Mouse (Mus musculus): ENCODE measurements at regions not wholly inside any gene's neighbourhood (a gene's known extent, or its start where the extent isn't known, plus 50 kb on each side); places are given as distances from the start of the nearest gene placed in this dataset.

- Histone ChIP-seq H3K4me3 (ENCODE audit: low read depth, low read length) (no peak overlapping the region), H3K27me3 (replicated peaks; ENCODE audit: control insufficient read depth, insufficient read depth, low read length) (no peaks in the 10 kb centered on the region), H3K36me3 (ENCODE audit: control insufficient read depth, insufficient read depth, low read length) (no peaks in the 10 kb centered on the region), H3K9ac (ENCODE audit: low read length) (no peak overlapping the region), H3K4me2 (ENCODE audit: low read length) (no peak overlapping the region), H3K4me1 (replicated peaks; ENCODE audit: control insufficient read depth, insufficient read depth, low read length) (no peaks in the 10 kb centered on the region), H3K9me3 (ENCODE audit: control insufficient read depth, low read length) (no peaks in the 10 kb centered on the region), H3K27ac (ENCODE audit: low read depth) (no peak overlapping the region)
- DNase-seq (ENCODE audit: low spot score), result no peak
- 68% methylated on average over 14 of the region's 14 CpGs for WGBS
- no peak for ATAC-seq (replicated peaks; ENCODE audit: low FRiP score, low TSS enrichment, low read depth)
Observed at GRCm38 (mm10) chr12:54405066-54405465, 201.4 kb upstream of the Egln3 start.

GRCm38 (mm10) chr12:54402591-54402990 lies 198.9 kb upstream of the Egln3 start:
- H3K4me2 ChIP-seq (ENCODE audit: low read length), result no peak overlapping the region
- no peaks in the 10 kb centered on the region for H3K4me1 ChIP-seq (replicated peaks; ENCODE audit: control insufficient read depth, insufficient read depth, low read length)
- H3K27ac ChIP-seq (ENCODE audit: low read depth), result no peak overlapping the region
- ATAC-seq (replicated peaks; ENCODE audit: low FRiP score, low TSS enrichment, low read depth) (no peak), DNase-seq (ENCODE audit: low spot score) (no peak)
- no peak overlapping the region for H3K9ac ChIP-seq (ENCODE audit: low read length)
- H3K36me3 ChIP-seq (ENCODE audit: control insufficient read depth, insufficient read depth, low read length), result no peaks in the 10 kb centered on the region
- no peaks in the 10 kb centered on the region for H3K9me3 ChIP-seq (ENCODE audit: control insufficient read depth, low read length)
- 87% methylated on average over 6 of the region's 6 CpGs for WGBS
- no peaks in the 10 kb centered on the region for H3K27me3 ChIP-seq (replicated peaks; ENCODE audit: control insufficient read depth, insufficient read depth, low read length)
- H3K4me3 ChIP-seq (ENCODE audit: low read depth, low read length), result no peak overlapping the region

- Histone ChIP-seq H3K4me2 (ENCODE audit: low read length) (no peak overlapping the region), H3K4me1 (replicated peaks; ENCODE audit: control insufficient read depth, insufficient read depth, low read length) (no peaks in the 10 kb centered on the region), H3K27ac (ENCODE audit: low read depth) (no peak overlapping the region), H3K9ac (ENCODE audit: low read length) (no peak overlapping the region), H3K4me3 (ENCODE audit: low read depth, low read length) (no peak overlapping the region), H3K36me3 (ENCODE audit: control insufficient read depth, insufficient read depth, low read length) (no peaks in the 10 kb centered on the region), H3K27me3 (replicated peaks; ENCODE audit: control insufficient read depth, insufficient read depth, low read length) (no peaks in the 10 kb centered on the region), H3K9me3 (ENCODE audit: control insufficient read depth, low read length) (no peaks in the 10 kb centered on the region)
- DNase-seq (ENCODE audit: low spot score) (no peak), ATAC-seq (replicated peaks; ENCODE audit: low FRiP score, low TSS enrichment, low read depth) (no peak)
- WGBS, result 54% methylated on average over 1 of the region's 1 CpGs
Observed at GRCm38 (mm10) chr12:54401665-54402064, 198.0 kb upstream of the Egln3 start.

GRCm38 (mm10) chr12:54400084-54400483 lies 196.4 kb upstream of the Egln3 start:
- Histone ChIP-seq H3K4me3 (ENCODE audit: low read depth, low read length) (no peak overlapping the region), H3K4me1 (replicated peaks; ENCODE audit: control insufficient read depth, insufficient read depth, low read length) (peaks cover 7% of the 10 kb centered on the region; the same call in 1 of the 2 replicates), H3K9me3 (ENCODE audit: control insufficient read depth, low read length) (no peaks in the 10 kb centered on the region), H3K36me3 (ENCODE audit: control insufficient read depth, insufficient read depth, low read length) (no peaks in the 10 kb centered on the region), H3K9ac (ENCODE audit: low read length) (no peak overlapping the region), H3K27ac (ENCODE audit: low read depth) (no peak overlapping the region), H3K27me3 (replicated peaks; ENCODE audit: control insufficient read depth, insufficient read depth, low read length) (no peaks in the 10 kb centered on the region), H3K4me2 (ENCODE audit: low read length) (no peak overlapping the region)
- 74% methylated on average over 5 of the region's 5 CpGs for WGBS
- no peak for ATAC-seq (replicated peaks; ENCODE audit: low FRiP score, low TSS enrichment, low read depth)
- no peak for DNase-seq (ENCODE audit: low spot score)

GRCm38 (mm10) chr12:54398080-54398479 lies 194.4 kb upstream of the Egln3 start:
- no peak overlapping the region for H3K4me2 ChIP-seq (ENCODE audit: low read length)
- H3K4me3 ChIP-seq (ENCODE audit: low read depth, low read length), result no peak overlapping the region
- H3K9ac ChIP-seq (ENCODE audit: low read length), result no peak overlapping the region
- no peaks in the 10 kb centered on the region for H3K9me3 ChIP-seq (ENCODE audit: control insufficient read depth, low read length)
- no peaks in the 10 kb centered on the region for H3K36me3 ChIP-seq (ENCODE audit: control insufficient read depth, insufficient read depth, low read length)
- WGBS, result 59% methylated on average over 6 of the region's 6 CpGs
- H3K27me3 ChIP-seq (replicated peaks; ENCODE audit: control insufficient read depth, insufficient read depth, low read length), result no peaks in the 10 kb centered on the region
- ATAC-seq (replicated peaks; ENCODE audit: low FRiP score, low TSS enrichment, low read depth) (no peak), DNase-seq (ENCODE audit: low spot score) (no peak)
- H3K4me1 ChIP-seq (replicated peaks; ENCODE audit: control insufficient read depth, insufficient read depth, low read length), result peaks cover 7% of the 10 kb centered on the region; the same call in 1 of the 2 replicates
- H3K27ac ChIP-seq (ENCODE audit: low read depth), result no peak overlapping the region

- Histone ChIP-seq H3K9ac (ENCODE audit: low read length) (no peak overlapping the region), H3K9me3 (ENCODE audit: control insufficient read depth, low read length) (no peaks in the 10 kb centered on the region), H3K4me3 (ENCODE audit: low read depth, low read length) (no peak overlapping the region), H3K4me1 (replicated peaks; ENCODE audit: control insufficient read depth, insufficient read depth, low read length) (peaks cover 7% of the 10 kb centered on the region; the same call in 1 of the 2 replicates), H3K27me3 (replicated peaks; ENCODE audit: control insufficient read depth, insufficient read depth, low read length) (no peaks in the 10 kb centered on the region), H3K4me2 (ENCODE audit: low read length) (no peak overlapping the region), H3K27ac (ENCODE audit: low read depth) (no peak overlapping the region), H3K36me3 (ENCODE audit: control insufficient read depth, insufficient read depth, low read length) (no peaks in the 10 kb centered on the region)
- ATAC-seq (replicated peaks; ENCODE audit: low FRiP score, low TSS enrichment, low read depth), result peak; percentile 36; the same call in 1 of the 2 replicates
- no peak for DNase-seq (ENCODE audit: low spot score)
Observed at GRCm38 (mm10) chr12:54396952-54397351, 193.3 kb upstream of the Egln3 start.

- no peak overlapping the region for H3K9ac ChIP-seq (ENCODE audit: low read length)
- H3K4me1 ChIP-seq (replicated peaks; ENCODE audit: control insufficient read depth, insufficient read depth, low read length), result peaks cover 7% of the 10 kb centered on the region; the same call in 1 of the 2 replicates
- no peaks in the 10 kb centered on the region for H3K36me3 ChIP-seq (ENCODE audit: control insufficient read depth, insufficient read depth, low read length)
- H3K27ac ChIP-seq (ENCODE audit: low read depth), result no peak overlapping the region
- H3K4me2 ChIP-seq (ENCODE audit: low read length), result no peak overlapping the region
- 53% methylated on average over 5 of the region's 5 CpGs for WGBS
- H3K27me3 ChIP-seq (replicated peaks; ENCODE audit: control insufficient read depth, insufficient read depth, low read length), result no peaks in the 10 kb centered on the region
- DNase-seq (ENCODE audit: low spot score), result no peak
- no peaks in the 10 kb centered on the region for H3K9me3 ChIP-seq (ENCODE audit: control insufficient read depth, low read length)
- ATAC-seq (replicated peaks; ENCODE audit: low FRiP score, low TSS enrichment, low read depth), result 0 out of 2 replicates have a peak, but pooled peaks have one; percentile 53
- H3K4me3 ChIP-seq (ENCODE audit: low read depth, low read length), result no peak overlapping the region
Observed at GRCm38 (mm10) chr12:54396341-54396740, 192.7 kb upstream of the Egln3 start.

- H3K9me3 ChIP-seq (ENCODE audit: control insufficient read depth, low read length), result no peaks in the 10 kb centered on the region
- WGBS, result 48% methylated on average over 4 of the region's 4 CpGs
- no peak overlapping the region for H3K4me2 ChIP-seq (ENCODE audit: low read length)
- no peaks in the 10 kb centered on the region for H3K36me3 ChIP-seq (ENCODE audit: control insufficient read depth, insufficient read depth, low read length)
- DNase-seq (ENCODE audit: low spot score), result no peak
- no peak overlapping the region for H3K27ac ChIP-seq (ENCODE audit: low read depth)
- no peak overlapping the region for H3K4me3 ChIP-seq (ENCODE audit: low read depth, low read length)
- no peak overlapping the region for H3K9ac ChIP-seq (ENCODE audit: low read length)
- H3K27me3 ChIP-seq (replicated peaks; ENCODE audit: control insufficient read depth, insufficient read depth, low read length), result no peaks in the 10 kb centered on the region
- ATAC-seq (replicated peaks; ENCODE audit: low FRiP score, low TSS enrichment, low read depth), result no peak
- H3K4me1 ChIP-seq (replicated peaks; ENCODE audit: control insufficient read depth, insufficient read depth, low read length), result peaks cover 12% of the 10 kb centered on the region
Observed at GRCm38 (mm10) chr12:54385401-54385800, 181.7 kb upstream of the Egln3 start.

GRCm38 (mm10) chr12:54384116-54384515 lies 180.5 kb upstream of the Egln3 start:
- H3K27ac ChIP-seq (ENCODE audit: low read depth), result no peak overlapping the region
- no peak overlapping the region for H3K4me3 ChIP-seq (ENCODE audit: low read depth, low read length)
- H3K4me1 ChIP-seq (replicated peaks; ENCODE audit: control insufficient read depth, insufficient read depth, low read length), result peaks cover 12% of the 10 kb centered on the region
- no peak for ATAC-seq (replicated peaks; ENCODE audit: low FRiP score, low TSS enrichment, low read depth)
- H3K36me3 ChIP-seq (ENCODE audit: control insufficient read depth, insufficient read depth, low read length), result no peaks in the 10 kb centered on the region
- H3K27me3 ChIP-seq (replicated peaks; ENCODE audit: control insufficient read depth, insufficient read depth, low read length), result no peaks in the 10 kb centered on the region
- H3K4me2 ChIP-seq (ENCODE audit: low read length), result no peak overlapping the region
- no peak overlapping the region for H3K9ac ChIP-seq (ENCODE audit: low read length)
- no peaks in the 10 kb centered on the region for H3K9me3 ChIP-seq (ENCODE audit: control insufficient read depth, low read length)
- WGBS, result 47% methylated on average over 3 of the region's 3 CpGs
- DNase-seq (ENCODE audit: low spot score), result no peak
